ENCODE assay signal across 9 mouse cellular contexts in genomic region chr7:140959181-140959901, GRCm38 (mm10). TPM values are rescaled to one million over a fixed set of nuclear protein-coding genes. Genes with fewer than 3 reads are reported as not detected.
DNase-seq lines count a peak whose midpoint lies in the region; ATAC-seq and TF ChIP-seq lines count a peak whose summit lies in the region.
"Had no signal": no experiment of that assay in that cellular context is flagged by ENCODE, and none has a peak within 500 bp of the region (broad histone marks: within the 10 kb centered on the region; RNA-seq: fewer than 3 reads in every experiment).

No protein-coding gene starts in this region.

- no peak overlapping the region for H3K4me3 ChIP-seq in left cerebral cortex, adult 2 months
- H3K4me3 ChIP-seq in liver, embryonic 14.5 days (ENCODE audit: insufficient read depth in 1 of 2, low read depth in 2 of 2, low read length in 2 of 2), result no peak overlapping the region
- H3K4me3 ChIP-seq: heart, embryonic 13.5 days had no signal

- H3K9me3 ChIP-seq in liver, embryonic 14.5 days (ENCODE audit: control insufficient read depth, low read length), result no peaks in the 10 kb centered on the region
- H3K9me3 ChIP-seq: heart, embryonic 13.5 days had no signal

- H3K36me3 ChIP-seq in liver, embryonic 14.5 days (replicated peaks; ENCODE audit: control insufficient read depth, insufficient read depth, low read depth), result no peaks in the 10 kb centered on the region
- H3K36me3 ChIP-seq: heart, embryonic 13.5 days had no signal

- peak; percentile 56 for TF ChIP-seq CTCF in left cerebral cortex, adult 2 months (IDR thresholded peaks at IDR 0.05)
- TF ChIP-seq CTCF in liver, embryonic 14.5 days (IDR thresholded peaks at IDR 0.05; ENCODE audit: low read depth), result 0 out of 2 replicates have a peak, but pooled peaks have one; percentile 28

- intact Hi-C loops in left cerebral cortex, adult 2 months (cut with DNase I), result loop anchor here (1.0 to 5.0 kb wide), 3 partner anchors 48 to 89 kb away; no protein-coding TSS in a partner anchor
- intact Hi-C loops in left cerebral cortex, postnatal 36 days (cut with DNase I), result loop anchor here (1.0 kb wide), 1 partner anchor 89 kb away; no protein-coding TSS in a partner anchor

- H3K27me3 ChIP-seq in liver, embryonic 14.5 days (ENCODE audit: control insufficient read depth, insufficient read depth, low read length), result no peaks in the 10 kb centered on the region

- peak; percentile 59 for ATAC-seq in activated CD4-positive, CD25-positive, alpha-beta regulatory T cell, adult 4 months
- ATAC-seq in liver, embryonic 14.5 days (ENCODE audit: insufficient read depth), result no peak

- DNase-seq in adrenal gland, postnatal 10 days, result peak; percentile 72
- no peak for DNase-seq in adrenal gland, postnatal 25 days
- no peak for DNase-seq in left cerebral cortex, adult 2 months (ENCODE audit: extremely low spot score in 1 of 2, low spot score in 2 of 2)
- DNase-seq in left cerebral cortex, postnatal 36 days (ENCODE audit: low spot score in 2 of 2), result no peak
- peak; percentile 52 for DNase-seq in forelimb bud, embryonic 11.5 days (ENCODE audit: low read depth, low spot score)
- DNase-seq in liver, embryonic 14.5 days (ENCODE audit: low read depth in 3 of 3, low spot score in 3 of 3), result no peak
- DNase-seq in yolk sac, embryonic 10.5 days (ENCODE audit: low spot score), result no peak

- no peak overlapping the region for H3K9ac ChIP-seq in liver, embryonic 14.5 days (replicated peaks)
- H3K9ac ChIP-seq: heart, embryonic 13.5 days had no signal

- H3K4me2 ChIP-seq in liver, embryonic 14.5 days (ENCODE audit: low read depth), result no peak overlapping the region
- H3K4me2 ChIP-seq: heart, embryonic 13.5 days had no signal

- H3K27ac ChIP-seq in left cerebral cortex, adult 2 months, result no peak overlapping the region
- no peak overlapping the region for H3K27ac ChIP-seq in liver, embryonic 14.5 days
- H3K27ac ChIP-seq: heart, embryonic 13.5 days had no signal

- TF ChIP-seq EP300 in liver, embryonic 14.5 days (IDR thresholded peaks at IDR 0.05; ENCODE audit: low read depth), result no peak

- H3K4me1 ChIP-seq in liver, embryonic 14.5 days (replicated peaks; ENCODE audit: control insufficient read depth in 2 of 2, insufficient read depth in 2 of 2, low read length in 1 of 2), result peaks cover 3 to 11% of the 10 kb centered on the region in 2 experiments; a peak in 3 of 4 replicates

- 8% methylated on average over 9 of the region's 9 CpGs for WGBS in liver, embryonic 14.5 days (ENCODE audit: insufficient replicate concordance)

RNA-seq across cellular contexts. Expression of gene Ifitm2, which starts 3.6 kb away (rescaled TPM):
- total RNA-seq in adrenal gland, postnatal 10 days (2021), result 100 to 1,000 TPM; 418 to 468 TPM
- total RNA-seq in adrenal gland, postnatal 25 days (2021), result 418 and 471 TPM in 2 replicates
- 10 to 100 TPM; 10.8 to 17.7 TPM for total RNA-seq in left cerebral cortex, adult 2 months (2021)
- 10 to 100 TPM; 12.3 to 14.0 TPM for total RNA-seq in left cerebral cortex, postnatal 36 days (2021)
- polyA plus RNA-seq in activated CD4-positive, CD25-positive, alpha-beta regulatory T cell, adult 4 months (2017; shearing (Covaris generic)), result 100 to 1,000 TPM in 1 of 2 experiments, 10 to 100 TPM in 1; 94.1 to 101 TPM
- polyA plus RNA-seq in liver, embryonic 14.5 days (2012; rRNA removed), result 217 and 258 TPM in 2 replicates
- polyA plus RNA-seq in liver, embryonic 14.5 days (2014; fragmentation: Nextera tagmentation; extraction: Ambion mirVana), result 405 and 432 TPM in 2 replicates

RNA-seq across cellular contexts. Expression of gene Gm45717, which starts 3.6 kb away (rescaled TPM):
- not detected for total RNA-seq in adrenal gland, postnatal 10 days (2021)
- total RNA-seq in adrenal gland, postnatal 25 days (2021), result not detected in 2 replicates
- total RNA-seq in left cerebral cortex, adult 2 months (2021), result not detected
- total RNA-seq in left cerebral cortex, postnatal 36 days (2021), result not detected
- polyA plus RNA-seq in activated CD4-positive, CD25-positive, alpha-beta regulatory T cell, adult 4 months (2017; shearing (Covaris generic)), result not detected
- polyA plus RNA-seq in liver, embryonic 14.5 days (2012; rRNA removed), result not detected in 2 replicates
- polyA plus RNA-seq in liver, embryonic 14.5 days (2014; fragmentation: Nextera tagmentation; extraction: Ambion mirVana), result not detected in 2 replicates
- polyA plus RNA-seq: heart, embryonic 13.5 days had no signal

RNA-seq across cellular contexts. Expression of gene Ifitm1, which starts 7.7 kb away (rescaled TPM):
- total RNA-seq in adrenal gland, postnatal 10 days (2021), result 10 to 100 TPM; 12.2 to 12.4 TPM
- total RNA-seq in adrenal gland, postnatal 25 days (2021), result 3.6 and 3.9 TPM in 2 replicates
- total RNA-seq in left cerebral cortex, adult 2 months (2021), result 1 to 10 TPM; 3.7 to 5.8 TPM
- total RNA-seq in left cerebral cortex, postnatal 36 days (2021), result 1 to 10 TPM; 3.6 to 4.2 TPM
- polyA plus RNA-seq in activated CD4-positive, CD25-positive, alpha-beta regulatory T cell, adult 4 months (2017; shearing (Covaris generic)), result 1 to 10 TPM; 4.6 to 7.5 TPM
- 34.2 and 35.7 TPM in 2 replicates for polyA plus RNA-seq in liver, embryonic 14.5 days (2012; rRNA removed)
- polyA plus RNA-seq in liver, embryonic 14.5 days (2014; fragmentation: Nextera tagmentation; extraction: Ambion mirVana), result 20.2 and 30.9 TPM in 2 replicates

RNA-seq across cellular contexts. Expression of gene Ifitm5, which starts 9.2 kb away (rescaled TPM):
- 1 to 10 TPM; 1.4 to 3.3 TPM for total RNA-seq in adrenal gland, postnatal 10 days (2021)
- total RNA-seq in adrenal gland, postnatal 25 days (2021), result 1.8 and 2.0 TPM in 2 replicates
- not detected for total RNA-seq in left cerebral cortex, adult 2 months (2021)
- not detected for total RNA-seq in left cerebral cortex, postnatal 36 days (2021)
- polyA plus RNA-seq in activated CD4-positive, CD25-positive, alpha-beta regulatory T cell, adult 4 months (2017; shearing (Covaris generic)), result not detected
- 0.17 and 0.33 TPM in 2 replicates for polyA plus RNA-seq in liver, embryonic 14.5 days (2012; rRNA removed)
- polyA plus RNA-seq in liver, embryonic 14.5 days (2014; fragmentation: Nextera tagmentation; extraction: Ambion mirVana), result 0.30 and 0.32 TPM in 2 replicates

RNA-seq across cellular contexts. Expression of gene Pgghg, which starts 18.1 kb away (rescaled TPM):
- 10 to 100 TPM; 31.6 to 37.2 TPM for total RNA-seq in adrenal gland, postnatal 10 days (2021)
- 32.3 and 43.2 TPM in 2 replicates for total RNA-seq in adrenal gland, postnatal 25 days (2021)
- 1 to 10 TPM; 4.5 to 4.7 TPM for total RNA-seq in left cerebral cortex, adult 2 months (2021)
- total RNA-seq in left cerebral cortex, postnatal 36 days (2021), result 1 to 10 TPM; 3.3 to 5.8 TPM
- polyA plus RNA-seq in activated CD4-positive, CD25-positive, alpha-beta regulatory T cell, adult 4 months (2017; shearing (Covaris generic)), result 10 to 100 TPM; 15.2 to 15.6 TPM
- polyA plus RNA-seq in liver, embryonic 14.5 days (2012; rRNA removed), result 7.2 TPM in 2 replicates
- 4.5 and 4.9 TPM in 2 replicates for polyA plus RNA-seq in liver, embryonic 14.5 days (2014; fragmentation: Nextera tagmentation; extraction: Ambion mirVana)

Comparison
In these comparisons a context has a peak if more than half of its experiments do, and no peak if none do; other contexts are left out.
1. DNase-seq: peak in adrenal gland, postnatal 10 days (single experiment) and forelimb bud, embryonic 11.5 days (single experiment); none in adrenal gland, postnatal 25 days (single experiment), left cerebral cortex, adult 2 months (0 of 2), left cerebral cortex, postnatal 36 days (0 of 2), liver, embryonic 14.5 days (0 of 3) and yolk sac, embryonic 10.5 days (single experiment).
2. RNA of gene Ifitm2, which starts 3.6 kb away (total RNA-seq): 418 to 471 TPM in adrenal gland, postnatal 25 days and 418 to 468 TPM in adrenal gland, postnatal 10 days; 10.8 to 17.7 TPM in left cerebral cortex, adult 2 months and 12.3 to 14.0 TPM in left cerebral cortex, postnatal 36 days; every median in the first group is over 10 times any median in the second.